Mouse (Mus musculus): ENCODE measurements around the gene Tnks2. TPM values are rescaled to one million over a fixed set of nuclear protein-coding genes. Genes with fewer than 3 reads are reported as not detected.

The Tnks2 gene
- total RNA-seq, 2 experiments from 2014 or later: 97.2 to 108 TPM

DNA sequence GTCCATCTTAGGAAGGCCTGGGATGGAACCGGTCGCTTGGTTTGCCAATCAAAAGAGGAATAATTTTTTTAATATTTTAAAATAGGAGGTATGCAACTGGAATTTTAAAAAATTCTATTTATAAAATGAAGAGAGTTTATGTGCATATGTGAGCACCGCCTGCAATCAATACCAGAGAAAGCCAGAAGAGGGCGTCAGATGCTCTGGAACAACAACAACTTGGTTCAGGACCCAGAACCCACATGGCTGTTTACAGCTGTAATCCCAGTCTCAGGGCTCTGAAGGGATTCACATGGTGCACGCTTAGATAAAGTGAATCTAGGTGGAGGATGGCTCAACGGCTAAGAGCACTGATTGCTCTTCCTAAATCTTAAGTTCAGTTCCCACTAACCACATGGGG, 49.1 kb downstream of the Tnks2 start:
- intact Hi-C loops (cut with DNase I): loop anchor here (10.0 kb wide), 1 partner anchor 102 kb away; no protein-coding TSS in a partner anchor
- DNase-seq: peak in 1 of 2 experiments; percentile 54

DNA sequence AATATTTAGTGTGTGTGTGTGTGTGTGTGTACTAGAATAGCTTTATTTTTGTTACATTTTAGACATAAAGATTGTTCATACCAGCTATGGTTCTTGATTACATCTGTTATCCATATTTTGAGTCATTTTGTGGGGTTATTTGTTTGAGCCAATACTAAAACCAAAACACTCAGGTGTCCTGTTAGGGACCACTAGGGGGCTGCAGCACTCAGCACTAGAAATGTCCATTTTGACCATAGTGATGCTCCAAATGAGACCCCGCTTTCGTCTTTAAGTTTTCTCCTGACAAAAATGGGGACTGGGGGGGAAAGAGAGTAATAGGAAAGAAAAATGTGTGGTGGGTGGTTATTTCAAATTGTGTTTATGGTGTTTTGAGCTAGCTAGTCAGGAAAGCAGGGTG, 52.3 kb downstream of the Tnks2 start:
- DNase-seq: no peak
- intact Hi-C loops (cut with DNase I): loop anchor here (5.0 to 10.0 kb wide), 2 partner anchors 34 to 98 kb away; no protein-coding TSS in a partner anchor

DNA sequence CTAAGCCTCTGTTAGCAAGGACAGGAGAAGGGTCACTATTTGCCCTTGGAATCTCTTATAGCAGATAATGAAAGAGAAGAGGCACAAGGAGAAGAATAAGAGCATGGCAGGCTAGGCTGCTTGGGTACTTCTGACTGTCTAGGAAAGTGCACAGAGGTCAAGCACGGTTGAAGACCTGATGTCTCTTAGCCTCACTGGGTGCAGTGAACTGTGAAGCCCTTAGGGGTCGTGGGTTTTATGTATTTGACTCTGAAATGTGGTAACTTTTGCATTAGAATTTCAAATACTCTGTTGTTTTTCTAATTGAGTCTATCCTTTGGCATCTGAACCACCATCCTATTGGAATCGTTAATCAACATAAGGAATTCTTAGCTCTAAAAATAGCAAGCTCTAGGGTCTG, 53.7 kb downstream of the Tnks2 start:
- DNase-seq: no peak
- intact Hi-C loops (cut with DNase I): loop anchor here (5.0 to 10.0 kb wide), 2 partner anchors 35 to 97 kb away; no protein-coding TSS in a partner anchor

DNA sequence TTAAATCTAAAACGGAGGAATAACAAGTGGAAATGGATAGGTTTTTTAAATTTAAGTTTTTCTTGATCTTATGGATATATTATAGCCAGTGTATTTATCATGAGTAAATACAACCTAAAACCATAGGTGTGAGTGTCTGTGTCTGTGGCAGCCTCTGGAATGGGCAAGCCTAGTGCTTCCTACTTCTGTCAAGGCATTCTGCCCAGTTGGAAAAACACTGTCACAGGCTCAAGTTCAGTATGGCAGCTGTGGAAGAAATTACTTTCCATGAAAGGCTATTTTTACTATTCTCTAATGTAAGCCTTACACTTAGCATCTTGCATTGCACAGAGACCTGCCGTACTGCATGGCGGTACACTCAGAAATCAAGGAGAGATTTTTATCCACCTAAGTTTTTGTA, 57.7 kb downstream of the Tnks2 start:
- intact Hi-C loops (cut with DNase I): no loop called here
- DNase-seq: no peak

DNA sequence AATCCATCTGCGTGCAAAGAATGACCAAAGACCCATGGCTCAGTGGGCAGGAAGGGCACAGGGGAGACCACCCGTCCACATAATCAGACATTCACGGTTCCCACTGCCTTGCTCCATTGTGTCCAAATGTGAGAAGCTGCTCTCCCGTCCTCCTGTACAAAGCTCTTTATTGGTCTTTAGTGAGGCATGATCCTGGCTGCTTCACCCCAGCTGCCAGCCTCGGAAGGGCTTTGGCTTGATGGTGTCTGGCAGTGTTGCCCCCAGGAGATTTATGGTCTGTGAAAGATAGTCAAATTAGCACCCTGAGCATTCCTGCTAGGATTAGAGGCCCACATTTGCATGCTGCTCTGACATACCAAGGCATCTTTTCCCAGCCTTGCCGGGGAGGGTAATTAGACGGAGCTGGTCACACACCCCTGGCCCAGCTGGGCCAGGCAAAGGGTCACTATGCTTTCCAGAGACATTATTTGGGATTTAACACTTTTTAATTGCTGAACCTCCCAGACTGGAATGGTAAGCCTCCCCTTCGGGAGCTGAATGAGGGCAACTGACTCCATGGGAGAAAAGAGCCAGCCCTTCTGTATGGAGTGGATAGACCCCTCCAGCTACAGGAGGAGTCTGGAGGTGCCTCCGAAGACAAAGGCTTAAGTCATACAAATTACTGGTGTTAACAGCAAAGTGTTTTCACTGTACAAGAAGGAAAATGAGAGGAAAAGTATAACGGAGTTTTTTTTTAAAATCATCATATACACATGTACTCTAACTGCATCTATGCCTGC, 62.9 kb downstream of the Tnks2 start:
- no peak for DNase-seq
- intact Hi-C loops (cut with DNase I): no loop called here

DNA sequence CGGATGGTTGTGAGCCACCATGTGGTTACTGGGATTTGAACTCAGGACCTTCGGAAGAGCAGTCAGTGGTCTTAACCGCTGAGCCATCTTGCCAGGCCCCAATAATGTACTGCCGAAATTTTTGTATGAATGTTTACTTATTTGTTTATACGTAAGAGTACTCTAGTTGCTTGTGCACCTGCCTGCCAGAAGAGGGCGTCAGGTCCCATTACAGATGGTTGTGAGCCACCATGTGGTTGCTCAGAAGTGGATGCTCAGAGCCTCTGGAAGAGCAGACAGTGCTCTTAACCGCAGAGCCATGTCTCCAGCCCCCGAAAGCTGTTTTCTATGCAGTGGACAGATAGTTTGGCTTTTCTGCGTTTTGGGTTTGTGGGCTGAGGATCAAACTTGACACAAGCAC, 63.7 kb downstream of the Tnks2 start:
- peak; percentile 11 to 27 for DNase-seq

DNA sequence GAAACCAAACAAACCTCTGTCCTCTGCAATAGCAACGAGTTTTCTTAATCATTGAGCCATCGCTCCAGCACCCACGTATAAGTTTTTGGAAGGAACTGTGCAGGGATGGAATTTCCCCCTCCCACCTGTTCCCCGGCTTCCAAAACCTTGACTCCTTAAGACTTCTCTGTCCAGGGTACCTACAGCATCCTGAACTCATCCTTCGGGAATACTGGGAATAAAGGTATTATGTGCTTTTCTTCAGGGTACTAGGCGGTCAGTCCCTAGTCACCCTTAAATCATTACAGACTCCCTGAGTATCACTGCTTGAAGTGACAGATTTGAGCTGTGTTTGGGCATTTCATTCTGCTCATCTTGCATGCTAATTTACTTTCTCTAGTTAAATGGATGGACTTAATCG, 69.3 kb downstream of the Tnks2 start:
- DNase-seq: no peak
- intact Hi-C loops (cut with DNase I): no loop called here

More for the DNA sequence above, 63.7 kb downstream of the Tnks2 start:
- intact Hi-C loops (cut with DNase I): no loop called here

DNA sequence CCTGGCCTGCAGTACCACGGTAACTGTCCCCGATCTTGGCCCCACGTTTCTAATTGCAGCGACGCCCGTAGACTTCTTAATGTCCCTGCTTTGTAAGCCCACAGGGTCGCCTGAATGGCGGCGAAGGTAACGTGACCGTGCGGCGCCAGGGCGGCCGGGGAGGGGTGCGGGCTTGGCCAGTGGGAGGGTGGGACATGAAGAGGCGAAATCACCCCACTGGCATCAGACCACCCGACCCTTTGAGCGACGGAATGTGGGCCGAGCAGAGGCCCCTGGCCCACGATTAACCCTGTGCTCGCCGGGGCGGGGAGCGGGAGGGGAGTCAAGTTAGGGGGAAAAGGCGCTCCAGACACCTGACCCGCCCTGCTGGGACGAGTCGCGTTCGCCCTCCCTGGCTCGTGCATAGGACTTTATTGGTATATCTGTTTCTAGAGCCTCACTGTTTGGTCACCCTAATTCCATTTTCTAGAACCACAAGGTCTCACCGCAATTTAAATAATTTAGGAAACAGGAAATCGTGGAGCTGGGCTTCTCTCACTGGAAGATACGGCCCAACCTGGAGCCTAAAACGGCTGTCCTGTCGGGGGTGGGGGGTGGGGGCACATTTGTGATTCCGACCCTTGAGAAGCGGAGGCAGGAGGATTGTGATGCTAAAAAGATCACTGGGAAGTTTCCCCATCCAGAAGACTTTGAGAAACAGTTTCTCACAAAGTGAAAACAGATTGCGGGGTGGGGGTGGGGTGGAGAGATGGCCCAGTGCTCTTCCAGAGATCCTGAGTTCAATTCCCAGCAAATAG, 70.4 kb downstream of the Tnks2 start:
- intact Hi-C loops (cut with DNase I): no loop called here
- DNase-seq: peak; percentile 61 to 76

DNA sequence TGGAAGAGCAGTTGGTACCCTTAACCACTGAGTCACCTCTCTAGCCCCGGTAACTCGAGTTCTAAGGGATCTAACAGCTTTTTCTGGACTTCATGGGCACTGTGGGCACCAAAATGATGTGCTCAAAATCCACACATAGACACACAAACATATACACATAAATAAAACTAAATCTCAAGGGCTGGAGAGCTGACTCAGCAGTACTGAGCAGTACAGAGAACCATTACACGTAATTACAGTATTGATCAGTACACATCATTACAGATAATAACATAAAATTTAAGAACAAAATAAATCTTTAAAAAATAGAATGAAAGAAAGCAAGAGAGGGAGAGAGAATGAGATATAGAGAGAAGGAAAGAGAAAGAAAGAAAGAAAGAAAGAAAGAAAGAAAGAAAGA, 75.1 kb downstream of the Tnks2 start:
- DNase-seq: no peak
- intact Hi-C loops (cut with DNase I): no loop called here

DNA sequence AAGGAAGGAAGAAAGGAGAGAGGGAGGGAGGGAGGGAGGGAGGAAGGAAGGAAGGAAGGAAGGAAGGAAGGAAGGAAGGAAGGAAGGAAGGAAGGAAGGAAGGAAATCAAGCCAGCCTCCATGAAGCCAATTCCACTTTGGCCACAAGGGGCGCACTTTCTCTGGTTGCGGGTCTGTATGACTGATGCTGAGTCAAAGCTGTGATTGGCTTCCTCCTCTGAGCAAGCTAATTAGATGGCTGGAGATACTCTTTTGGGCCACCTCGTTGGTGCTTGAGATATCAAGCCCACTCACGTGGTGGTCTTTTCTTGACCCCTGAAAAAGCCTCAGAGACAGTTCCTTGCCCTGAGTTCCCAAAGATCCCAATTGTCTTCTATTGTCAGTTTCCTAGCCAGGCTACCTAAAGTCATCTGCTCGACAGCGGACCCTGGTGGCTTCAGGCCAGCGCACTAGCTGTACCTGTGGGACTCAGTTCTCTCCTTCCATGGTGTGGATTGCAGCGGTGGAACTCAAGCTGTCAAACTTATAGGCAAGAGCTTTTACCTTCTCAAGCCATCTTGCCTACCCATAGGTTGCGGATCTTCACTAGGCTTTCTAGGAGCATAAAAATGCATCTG, 75.8 kb downstream of the Tnks2 start:
- peak; percentile 34 to 78 for DNase-seq
- intact Hi-C loops (cut with DNase I): no loop called here

DNA sequence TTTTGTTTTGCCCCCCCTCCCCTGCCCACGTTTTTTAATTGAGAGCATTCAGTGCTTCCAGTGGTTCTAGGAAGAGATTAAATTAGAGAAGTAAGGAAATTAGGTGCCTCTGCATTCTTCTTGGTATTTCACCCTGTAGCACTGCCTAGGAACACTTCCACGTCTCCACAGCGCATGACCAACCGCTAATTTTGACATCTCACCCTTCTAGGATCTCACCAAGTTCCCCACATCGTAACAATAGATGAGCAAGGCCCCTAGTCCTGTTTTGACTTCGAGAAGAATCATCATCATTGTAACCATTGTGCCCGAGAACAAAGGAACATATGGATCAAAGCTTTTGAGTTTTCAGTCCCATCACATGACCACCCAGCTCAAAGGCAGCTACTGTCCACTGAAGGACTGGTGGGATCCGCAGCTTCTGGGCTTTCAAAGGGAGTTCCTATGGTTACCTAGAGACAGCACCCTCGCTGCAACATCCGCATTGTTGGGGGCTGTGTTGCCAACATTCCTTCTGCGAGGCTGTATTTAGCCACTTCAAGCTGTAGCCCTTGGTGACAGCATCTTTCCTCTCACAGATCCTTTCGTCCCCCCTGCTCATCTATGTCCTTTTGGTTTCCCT, 76.5 kb downstream of the Tnks2 start:
- intact Hi-C loops (cut with DNase I): no loop called here
- DNase-seq: no peak

DNA sequence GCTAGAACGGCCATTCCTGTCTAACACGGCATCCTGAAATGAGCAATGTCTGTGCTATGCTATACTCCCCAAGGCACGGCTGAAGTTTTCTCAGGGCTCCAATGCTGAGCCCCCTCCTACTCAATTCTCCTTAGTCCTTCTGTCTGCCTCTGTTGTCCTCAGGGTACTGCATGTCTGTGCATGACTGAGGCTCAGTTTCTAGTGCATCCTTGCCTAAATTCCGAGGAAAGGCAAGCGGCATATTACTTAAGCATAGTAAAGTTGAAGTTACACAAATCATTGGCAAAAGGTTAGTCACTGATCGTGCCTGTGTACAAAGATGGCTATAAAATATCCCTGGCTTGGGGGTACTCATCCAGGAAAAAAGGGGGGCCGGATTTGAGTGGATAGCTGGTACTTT, 79.0 kb downstream of the Tnks2 start:
- DNase-seq: no peak
- intact Hi-C loops (cut with DNase I): no loop called here

DNA sequence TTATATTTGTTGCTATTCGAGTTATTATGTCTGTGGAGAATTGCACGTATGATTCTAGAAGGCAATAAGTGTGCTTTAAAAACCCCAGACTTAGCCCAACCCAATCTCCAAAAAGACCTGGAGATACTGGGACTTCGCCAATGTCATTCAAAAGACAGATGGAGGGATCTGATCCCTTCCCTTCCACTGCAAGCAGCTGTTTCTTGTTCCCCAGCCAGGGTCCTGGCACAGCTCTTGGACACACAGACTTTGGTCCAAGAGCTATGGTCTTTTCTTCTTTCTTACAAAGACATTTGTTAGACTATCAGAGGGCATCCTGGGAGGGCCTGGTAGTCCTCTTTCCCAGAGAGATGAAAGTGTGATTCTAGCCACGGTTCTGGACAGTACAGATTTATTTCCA, 82.2 kb downstream of the Tnks2 start:
- intact Hi-C loops (cut with DNase I): loop anchor here (5.0 kb wide), 1 partner anchor 309 kb away; no protein-coding TSS in a partner anchor

DNA sequence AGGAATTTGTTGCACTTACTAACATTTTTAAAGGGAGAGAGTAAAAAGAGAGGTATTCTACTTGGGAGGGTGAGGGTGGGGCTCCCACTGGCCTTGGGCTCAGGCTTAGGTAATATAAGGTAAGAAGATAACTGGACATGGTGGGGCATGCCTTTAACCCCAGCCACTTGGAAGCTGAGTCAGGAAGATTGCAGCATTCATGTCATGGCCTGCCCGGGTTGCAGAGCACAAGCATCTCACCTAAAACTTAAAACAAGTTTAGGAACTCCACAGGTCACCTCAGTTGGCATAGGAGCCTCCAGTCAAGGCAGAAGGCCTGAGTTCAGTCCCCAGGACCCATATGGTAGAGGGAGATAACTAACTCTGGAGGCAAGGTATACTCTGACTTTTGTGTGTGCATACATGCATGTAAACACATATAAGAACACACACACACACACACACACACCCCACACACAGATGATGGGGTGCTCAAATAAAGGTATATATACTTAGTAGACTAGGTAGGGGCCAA, 82.9 kb downstream of the Tnks2 start:
- DNase-seq: no peak
- intact Hi-C loops (cut with DNase I): loop anchor here (5.0 kb wide), 1 partner anchor 310 kb away; no protein-coding TSS in a partner anchor

More for the DNA sequence above, 82.2 kb downstream of the Tnks2 start:
- DNase-seq: no peak

DNA sequence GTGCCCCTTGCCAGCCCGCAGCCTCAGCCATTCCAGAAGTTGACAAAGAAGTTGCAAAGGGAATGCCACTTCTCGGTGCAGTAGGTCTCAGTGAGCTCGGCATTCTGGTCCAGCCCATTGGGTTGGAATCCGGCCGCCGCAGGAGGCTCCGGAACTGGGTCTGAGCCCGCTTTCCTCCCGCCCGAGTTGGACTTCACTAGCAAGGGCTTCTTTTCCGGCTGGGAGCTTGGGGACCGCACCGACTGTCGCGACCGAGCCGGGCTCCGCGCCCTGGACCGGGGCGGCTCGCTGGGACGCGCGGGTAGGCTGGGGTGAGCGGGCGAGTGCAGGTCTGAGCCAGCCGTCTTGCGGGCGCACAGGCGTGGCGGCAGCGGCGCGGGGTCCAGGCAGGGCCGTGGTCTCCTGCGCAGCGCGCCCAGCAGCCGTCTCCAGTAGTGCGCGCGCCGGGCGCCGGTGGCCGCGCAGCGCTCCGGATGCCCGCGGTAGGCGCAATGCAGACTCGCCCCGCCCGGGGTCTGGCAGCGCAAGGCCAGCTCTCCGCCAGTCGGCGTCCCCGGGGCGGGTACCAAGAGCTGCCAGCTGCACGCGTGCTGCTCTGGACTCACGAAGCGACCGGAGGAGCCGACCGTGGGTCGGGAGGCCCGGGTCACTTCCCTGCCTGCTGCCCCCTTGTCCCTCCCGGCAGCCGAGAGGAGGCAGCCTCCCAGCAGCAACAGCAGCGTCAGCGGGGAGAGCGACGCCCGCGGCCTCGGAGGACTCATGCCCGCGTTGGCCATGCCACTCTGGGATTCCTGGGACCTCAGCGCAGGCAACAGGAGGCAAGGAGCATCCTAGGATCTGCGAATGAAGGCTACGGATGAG, 84.6 kb downstream of the Tnks2 start:
- peak; percentile 86 to 91 for DNase-seq
- intact Hi-C loops (cut with DNase I): loop anchor here (5.0 kb wide), 1 partner anchor 311 kb away; no protein-coding TSS in a partner anchor

DNA sequence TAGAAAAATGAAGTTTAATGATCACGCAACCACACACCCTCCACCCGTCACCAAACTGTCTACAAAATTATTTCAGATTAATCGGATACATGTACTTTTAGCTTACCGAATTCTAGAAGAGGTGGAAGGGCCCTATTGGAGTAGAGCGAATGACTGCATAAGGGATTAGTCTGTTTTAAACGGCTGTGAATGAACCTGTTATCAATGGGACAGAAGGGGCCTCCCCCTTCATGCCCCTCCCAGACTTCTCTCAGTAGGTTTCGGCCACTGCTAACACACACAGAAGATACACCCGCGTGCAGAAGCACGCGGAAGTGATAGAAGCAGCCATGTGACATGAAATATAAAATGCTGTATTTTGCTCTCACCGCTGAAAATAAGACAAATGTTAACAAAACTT, 85.4 kb downstream of the Tnks2 start, which contains the start of gene Fgfbp3:
Gene Fgfbp3 (minus strand): TSS at position 150 of the 400 bp plus-strand sequence.
- DNase-seq: no peak
- intact Hi-C loops (cut with DNase I): loop anchor here (5.0 kb wide), 1 partner anchor 312 kb away; no protein-coding TSS in a partner anchor

DNA sequence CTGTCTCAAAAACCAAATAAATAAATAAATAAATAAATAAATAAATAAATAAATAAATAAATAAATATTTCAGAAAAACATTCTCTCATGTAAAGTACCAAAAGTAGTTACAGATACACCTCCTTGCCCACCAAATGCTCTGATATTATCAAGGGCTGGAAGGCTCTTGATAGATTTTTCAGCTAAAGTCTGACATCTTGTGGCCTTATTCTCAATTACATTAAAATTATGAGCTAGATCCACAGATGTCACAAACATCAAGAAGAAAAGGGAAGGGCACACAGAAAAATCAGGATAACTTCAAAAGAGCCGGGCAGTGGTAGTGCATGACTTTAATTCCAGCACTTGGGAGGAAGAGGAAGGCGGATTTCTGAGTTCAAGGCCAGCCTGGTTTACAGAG, 88.0 kb downstream of the Tnks2 start:
- peak in 1 of 2 experiments; percentile 41 for DNase-seq
- intact Hi-C loops (cut with DNase I): loop anchor here (1.0 kb wide), 1 partner anchor 106 kb away; no protein-coding TSS in a partner anchor

DNA sequence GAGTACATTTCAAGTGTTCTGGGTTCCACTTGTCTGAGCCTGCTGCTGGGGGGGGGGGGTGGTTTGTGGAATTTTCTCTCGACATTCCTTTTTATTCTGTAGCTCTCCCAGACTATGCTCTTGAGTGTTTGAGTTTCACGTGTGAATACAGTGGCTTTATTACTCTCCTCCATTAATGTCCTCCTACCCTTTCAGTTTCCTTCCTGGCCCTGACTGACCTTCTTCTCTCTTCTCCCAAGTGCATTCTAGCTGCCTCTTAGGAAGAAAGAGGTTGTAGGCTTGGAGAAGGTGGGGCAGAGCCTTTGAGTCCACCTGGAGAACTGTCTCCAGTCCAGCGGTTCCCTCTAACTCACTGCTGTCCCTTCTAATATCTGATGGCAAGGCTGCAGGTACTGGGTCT, 88.9 kb downstream of the Tnks2 start:
- intact Hi-C loops (cut with DNase I): loop anchor here (1.0 kb wide), 1 partner anchor 107 kb away; no protein-coding TSS in a partner anchor
- no peak for DNase-seq

Measured in heart, postnatal 10 days (tissue).